Mouse (Mus musculus): Measurements from ENCODE around the gene Wdr93. TPM values are rescaled to one million over a fixed set of nuclear protein-coding genes. Genes with fewer than 3 reads are reported as not detected.

Wdr93 gene
- 0.29 and 0.41 TPM in 2 replicates for polyA plus RNA-seq (2012; rRNA removed)

GRCm38 (mm10) chr7:79742659-79743536 is at the start of gene Wdr93, which contains the start of gene Pex11a:
Wdr93 (plus strand) TSS chr7:79743163.
Pex11a (minus strand) TSS chr7:79743131.

GRCm38 (mm10) chr7:79715187-79715981 is 27.6 kb upstream of the Wdr93 start, which contains the start of gene Kif7:
Kif7 (minus strand) TSS chr7:79715720.

GRCm38 (mm10) chr7:79732622-79733021 is 10.3 kb upstream of the Wdr93 start, which contains the start of gene Plin1:
Plin1 (minus strand) TSS chr7:79732903.

GRCm38 (mm10) chr7:79793688-79794087 is 50.7 kb downstream of the Wdr93 start, which contains the start of gene Mesp1:
Mesp1 (minus strand) TSS chr7:79793788.

GRCm38 (mm10) chr7:79810611-79811506 is 67.9 kb downstream of the Wdr93 start, which contains the start of gene Mesp2:
Mesp2 (plus strand) TSS chr7:79810727.

Other genes starting within 250 kb of the Wdr93 start
- 3.4 and 3.7 TPM in 2 replicates for gene Rhcg, start 125.5 kb upstream of the Wdr93 start, polyA plus RNA-seq (2012; rRNA removed)
- gene Ticrr, start 83.0 kb upstream of the Wdr93 start, polyA plus RNA-seq (2012; rRNA removed) = 4.1 and 4.8 TPM in 2 replicates
- gene Kif7, start 27.4 kb upstream of the Wdr93 start, polyA plus RNA-seq (2012; rRNA removed) = 7.0 and 7.3 TPM in 2 replicates
- gene Plin1, start 10.3 kb upstream of the Wdr93 start, polyA plus RNA-seq (2012; rRNA removed) = 0.12 and 0.20 TPM in 2 replicates
- gene Pex11a, start within 50 bp of the Wdr93 start, polyA plus RNA-seq (2012; rRNA removed) = 12.4 and 14.1 TPM in 2 replicates
- gene Mesp1, start 50.6 kb downstream of the Wdr93 start, polyA plus RNA-seq (2012; rRNA removed) = 0.05 and 0.07 TPM in 2 replicates
- 0.90 and 1.2 TPM in 2 replicates for gene Mesp2, start 67.6 kb downstream of the Wdr93 start, polyA plus RNA-seq (2012; rRNA removed)
- 5.1 and 9.9 TPM in 2 replicates for gene Anpep, start 117.9 kb downstream of the Wdr93 start, polyA plus RNA-seq (2012; rRNA removed)
- gene Ap3s2, start 177.5 kb downstream of the Wdr93 start, polyA plus RNA-seq (2012; rRNA removed) = 46.1 and 51.1 TPM in 2 replicates
- 10.2 and 12.0 TPM in 2 replicates for gene Arpin, start 192.2 kb downstream of the Wdr93 start, polyA plus RNA-seq (2012; rRNA removed)

All from central nervous system, embryonic 14 days (tissue).